Mouse (Mus musculus) limb, embryonic 11.5 days (tissue): ENCODE measurements around the gene Caly. TPM values are rescaled to one million over a fixed set of nuclear protein-coding genes. Genes with fewer than 3 reads are reported as not detected.
A peak's percentile ranks its signal among the peaks of the same experiment; 100 is the strongest.

Experiments used
- ATAC-seq: fragments of 200-750 bp; cut with Nextera tagmentation; 2 replicates; pipeline ENCODE4 v1.8.0; 2017; ENCODE audit warnings: low read depth; ENCODE audit not compliant: insufficient number of reproducible peaks, low FRiP score, low TSS enrichment
- DNase-seq: peaks from one replicate; pipeline ENCODE4 v3.0.0-alpha.2; 2015; ENCODE audit warnings: low spot score
- H3K27ac ChIP-seq: fragments of 300-500 bp; sonication (generic); replicated peaks from 2 replicates; pipeline ENCODE4 v1.5.1; 2014; ENCODE audit warnings: low read depth, mild to moderate bottlenecking, low read length
- H3K27me3 ChIP-seq: fragments of 300-500 bp; sonication (generic); 2 replicates; pipeline ENCODE4 v1.6.1; 2014; ENCODE audit warnings: mild to moderate bottlenecking, low read length, mixed read lengths; ENCODE audit not compliant: control insufficient read depth, insufficient read depth
- H3K36me3 ChIP-seq: fragments of 300-500 bp; sonication (generic); 2 replicates; pipeline ENCODE4 v1.6.1; 2014; ENCODE audit warnings: mild to moderate bottlenecking, low read length, moderate library complexity, mixed read lengths; ENCODE audit not compliant: control insufficient read depth, insufficient read depth
- H3K4me1 ChIP-seq: fragments of 300-500 bp; sonication (generic); 2 replicates; pipeline ENCODE4 v1.6.1; 2014; ENCODE audit warnings: low read length, mixed read lengths; ENCODE audit not compliant: control insufficient read depth, insufficient read depth
- H3K4me2 ChIP-seq: fragments of 300-500 bp; sonication (generic); 2 replicates; pipeline ENCODE4 v1.6.1; 2014; ENCODE audit warnings: low read depth, mild to moderate bottlenecking, moderate library complexity; ENCODE audit not compliant: severe bottlenecking
- H3K4me3 ChIP-seq: fragments of 300-500 bp; sonication (generic); 2 replicates; pipeline ENCODE4 v1.5.1; 2014; ENCODE audit warnings: low read depth, low read length
- H3K9ac ChIP-seq: fragments of 300-500 bp; sonication (generic); 2 replicates; pipeline ENCODE4 v1.6.1; 2014; ENCODE audit warnings: mild to moderate bottlenecking, low read length
- H3K9me3 ChIP-seq: fragments of 300-500 bp; sonication (generic); 2 replicates; pipeline ENCODE4 v1.6.1; 2016; ENCODE audit warnings: low read length; ENCODE audit not compliant: control insufficient read depth
- WGBS: fragments of 180-500 bp; shearing (Covaris S2); extraction: QIAGEN DNeasy Blood & Tissue Kit; methylation state at CpG from one replicate; pipeline ENCODE4 v1.1.7; 2014; 5-methylcytosine and 5-hydroxymethylcytosine counted together
- polyA plus RNA-seq: library from polyadenylated mRNA; unstranded; fragments of >200 nt; fragmentation: Nextera tagmentation; extraction: Ambion mirVana; gene quantifications from 2 replicates; pipeline ENCODE4 v1.2.1, GENCODE M21; 2014

Gene Caly
- polyA plus RNA-seq, 1 experiment from 2014 or later = 2.0 TPM

DNA sequence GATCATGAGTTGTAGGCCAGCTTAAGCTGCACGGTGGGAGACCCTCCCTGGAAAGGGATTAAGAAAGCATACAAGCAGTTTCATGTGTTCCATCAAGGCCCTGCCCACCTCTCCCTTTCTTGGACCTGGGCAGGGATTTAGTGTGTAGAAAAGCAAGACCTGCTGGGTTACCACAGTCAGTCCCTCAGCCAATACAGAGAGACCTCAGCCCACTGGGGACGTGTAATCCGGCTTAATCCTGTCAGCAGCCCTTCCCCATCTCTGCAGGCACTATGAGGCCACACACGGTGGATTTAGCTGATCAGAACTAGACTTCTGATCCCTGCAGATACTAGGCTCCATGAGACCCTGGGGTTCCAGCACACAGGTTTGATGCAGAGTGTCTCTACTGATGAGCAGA lies 22.7 kb downstream of the Caly start:
- no peak overlapping the region for H3K27ac ChIP-seq
- no peak for ATAC-seq

GRCm38 (mm10) chr7:140058528-140058927 lies 23.8 kb downstream of the Caly start:
- no peak overlapping the region for H3K27ac ChIP-seq
- ATAC-seq = no peak
- peaks cover 5% of the 10 kb centered on the region for H3K4me1 ChIP-seq
- no peaks in the 10 kb centered on the region for H3K36me3 ChIP-seq
- peak overlapping the region; percentile 43 for H3K4me3 ChIP-seq
- no peaks in the 10 kb centered on the region for H3K9me3 ChIP-seq
- 21% methylated on average over 7 of the region's 7 CpGs for WGBS
- peak overlapping the region; percentile 86 for H3K4me2 ChIP-seq
- peaks cover 62% of the 10 kb centered on the region for H3K27me3 ChIP-seq
- DNase-seq = no peak
- H3K9ac ChIP-seq = peak overlapping the region; percentile 79

More for the DNA sequence above, 22.7 kb downstream of the Caly start:
- Histone ChIP-seq H3K4me1 (peaks cover 5% of the 10 kb centered on the region), H3K27me3 (peaks cover 66% of the 10 kb centered on the region), H3K9ac (no peak overlapping the region), H3K4me3 (no peak overlapping the region), H3K4me2 (no peak overlapping the region), H3K36me3 (no peaks in the 10 kb centered on the region), H3K9me3 (no peaks in the 10 kb centered on the region)
- DNase-seq = no peak
- 35% methylated on average over 4 of the region's 4 CpGs for WGBS

GRCm38 (mm10) chr7:140057413-140058407 lies 24.6 kb downstream of the Caly start:
- Histone ChIP-seq H3K27ac (no peak overlapping the region), H3K9ac (peak overlapping the region; percentile 79), H3K36me3 (no peaks in the 10 kb centered on the region), H3K4me3 (peak overlapping the region; percentile 43), H3K27me3 (peaks cover 62% of the 10 kb centered on the region), H3K4me2 (peak overlapping the region; percentile 86), H3K9me3 (no peaks in the 10 kb centered on the region), H3K4me1 (peaks cover 5% of the 10 kb centered on the region)
- WGBS = 2% methylated on average over 53 of the region's 53 CpGs
- ATAC-seq (peak; percentile 40; the same call in 1 of the 2 replicates), DNase-seq (peak; percentile 78)

DNA sequence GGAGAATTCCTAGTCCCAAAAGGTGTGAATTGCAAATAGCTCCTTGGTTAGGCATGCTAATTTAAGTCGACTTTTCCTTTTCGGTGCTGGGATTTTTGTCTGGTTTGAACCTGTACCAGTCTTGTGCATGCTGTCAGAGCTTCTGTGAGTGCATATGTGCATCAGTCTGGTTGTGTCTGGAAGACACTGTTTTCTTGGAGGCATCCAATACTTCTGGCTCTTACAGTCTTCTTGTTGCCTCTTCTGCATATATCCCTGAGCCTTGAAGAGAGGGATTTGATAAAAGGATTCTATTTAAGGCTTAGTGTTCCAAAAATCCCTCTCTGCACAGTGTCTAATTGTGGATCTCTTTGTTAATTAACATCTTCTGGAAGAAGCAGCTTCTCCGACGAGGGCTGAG lies 28.2 kb downstream of the Caly start:
- Histone ChIP-seq H3K27ac (no peak overlapping the region), H3K4me3 (no peak overlapping the region), H3K36me3 (no peaks in the 10 kb centered on the region), H3K9me3 (no peaks in the 10 kb centered on the region), H3K9ac (no peak overlapping the region), H3K27me3 (peaks cover 58% of the 10 kb centered on the region), H3K4me1 (no peaks in the 10 kb centered on the region), H3K4me2 (no peak overlapping the region)
- DNase-seq (no peak), ATAC-seq (no peak)
- 75% methylated on average over 4 of the region's 4 CpGs for WGBS

- Histone ChIP-seq H3K27ac (no peak overlapping the region), H3K4me1 (no peaks in the 10 kb centered on the region; the same call in 1 of the 2 replicates), H3K27me3 (peaks cover 74% of the 10 kb centered on the region), H3K4me3 (peak overlapping the region; percentile 30), H3K9me3 (no peaks in the 10 kb centered on the region), H3K9ac (no peak overlapping the region), H3K4me2 (peak overlapping the region; percentile 45), H3K36me3 (no peaks in the 10 kb centered on the region)
- ATAC-seq (peak; percentile 66), DNase-seq (peak; percentile 60)
- WGBS = under 1% methylated on average over 34 of the region's 34 CpGs
Measured at GRCm38 (mm10) chr7:140049115-140049689, 33.1 kb downstream of the Caly start.

GRCm38 (mm10) chr7:140048361-140049114 lies 33.8 kb downstream of the Caly start, which contains the start of gene Msx3:
TSS of gene Msx3 (minus strand) at chr7:140049089.
- Histone ChIP-seq H3K4me2 (peak within 1 kb of the TSS; percentile 45), H3K9ac (0 out of 2 replicates have a peak within 1 kb of the TSS, but pooled peaks have one; percentile 7), H3K27me3 (peaks cover 74% of the 10 kb centered on the region), H3K9me3 (no peaks in the 10 kb centered on the region), H3K36me3 (no peaks in the 10 kb centered on the region), H3K27ac (no peak within 1 kb of the TSS), H3K4me1 (no peaks in the 10 kb centered on the region; the same call in 1 of the 2 replicates), H3K4me3 (peak within 1 kb of the TSS; percentile 30)
- WGBS = 1% methylated on average over 56 of the region's 56 CpGs
- DNase-seq (peak; percentile 58), ATAC-seq (peak; percentile 33)

DNA sequence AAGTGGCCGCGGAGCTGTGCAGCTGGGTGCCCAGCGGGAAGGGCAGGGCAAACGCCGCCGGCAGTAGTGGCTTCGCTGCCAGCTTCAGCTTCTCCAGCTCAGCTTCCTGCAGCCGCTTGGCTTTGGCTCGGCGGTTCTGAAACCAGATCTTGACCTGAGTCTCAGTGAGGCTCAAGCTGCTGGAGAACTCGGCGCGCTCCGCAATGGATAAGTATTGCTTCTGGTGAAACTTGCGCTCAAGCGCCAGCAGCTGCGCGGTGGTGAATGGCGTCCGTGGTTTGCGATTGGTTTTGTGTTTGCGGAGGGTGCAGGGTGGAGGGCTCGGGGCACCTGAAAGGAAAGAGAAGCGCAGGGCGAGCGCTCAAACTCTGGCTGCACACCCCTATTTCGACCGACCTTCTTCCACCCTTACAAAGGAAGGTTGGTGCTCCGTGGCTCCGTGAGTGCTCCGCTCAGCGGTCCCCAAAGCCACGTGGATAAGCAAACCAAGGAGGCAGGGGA lies 34.5 kb downstream of the Caly start:
- Histone ChIP-seq H3K4me1 (no peaks in the 10 kb centered on the region; the same call in 1 of the 2 replicates), H3K27ac (no peak overlapping the region), H3K9ac (0 out of 2 replicates have a peak overlapping the region, but pooled peaks have one; percentile 7), H3K4me2 (peak overlapping the region; percentile 45), H3K4me3 (peak overlapping the region; percentile 30), H3K36me3 (no peaks in the 10 kb centered on the region), H3K9me3 (no peaks in the 10 kb centered on the region), H3K27me3 (peaks cover 72% of the 10 kb centered on the region)
- under 1% methylated on average over 33 of the region's 33 CpGs for WGBS
- no peak for ATAC-seq
- peak; percentile 72 for DNase-seq
